Mouse (Mus musculus) stomach, postnatal 0 days (tissue): Measurements from ENCODE around the gene Cyp2g1.

Source experiments
- CTCF ChIP-seq: IDR thresholded peaks from 2 replicates; pipeline ENCODE4 v1.5.1; 2016; ENCODE audit warnings: antibody characterized with exemption, low read depth, mild to moderate bottlenecking, moderate library complexity
- EP300 ChIP-seq: optimal IDR thresholded peaks from 2 replicates; pipeline ENCODE3; 2016; ENCODE audit warnings: antibody characterized with exemption

DNA sequence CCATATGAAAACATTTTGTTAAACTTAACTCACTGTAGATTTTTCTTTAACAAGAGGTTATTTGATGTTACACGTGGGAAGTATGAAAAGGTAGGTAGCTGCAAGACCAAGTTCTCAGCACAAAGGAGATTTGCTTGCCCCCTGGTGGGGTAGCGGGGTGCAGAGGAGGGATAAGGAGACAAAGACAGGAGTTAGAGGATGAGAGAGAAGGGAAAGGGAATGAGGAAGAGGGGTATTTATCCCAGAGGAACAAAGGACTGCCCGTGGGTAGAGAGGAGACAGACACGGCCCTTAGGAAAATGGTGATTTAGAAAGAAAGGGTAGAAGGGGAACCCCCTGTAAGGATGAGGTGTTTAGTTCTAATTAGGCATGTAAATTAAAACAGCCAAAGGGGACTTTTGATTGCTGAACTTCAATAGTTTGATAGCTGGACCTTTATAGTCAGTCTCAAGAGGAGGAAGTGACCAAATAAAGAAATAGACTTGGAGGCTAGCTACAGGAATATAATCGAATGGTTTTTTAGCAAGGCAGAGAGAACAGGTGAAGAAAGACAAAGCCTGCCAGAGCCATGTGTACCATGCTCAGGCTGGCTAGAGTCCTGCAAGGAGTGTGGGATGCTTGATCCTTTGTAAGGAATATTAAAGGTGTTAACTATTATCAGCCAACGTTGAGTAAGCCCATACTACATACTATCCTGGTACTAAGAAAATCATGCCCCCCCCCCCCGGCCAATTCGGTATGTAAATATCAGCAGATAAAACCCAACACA lies 27.5 kb upstream of the Cyp2g1 start:
- TF ChIP-seq CTCF, result no peak
- no peak for TF ChIP-seq EP300
